Mouse (Mus musculus) small intestine, adult 2 months (tissue): ENCODE measurements around the gene Ccdc177.

Source experiments
- CTCF ChIP-seq: fragments of 200-500 bp; IDR thresholded peaks from 2 replicates; pipeline ENCODE4 v1.5.1; 2012; ENCODE audit warnings: low read depth, mild to moderate bottlenecking, control low read depth, inconsistent platforms, low read length, moderate library complexity, mixed read lengths; ENCODE audit not compliant: insufficient replicate concordance, insufficient read length; ENCODE audit errors: extremely low read depth
- POLR2A ChIP-seq: fragments of 200-500 bp; IDR thresholded peaks from 2 replicates; pipeline ENCODE4 v1.6.1; 2012; ENCODE audit warnings: low read depth, mild to moderate bottlenecking, control low read depth, inconsistent platforms, low read length, moderate library complexity

GRCm38 (mm10) chr12:80810005-80810404 is 49.5 kb upstream of the Ccdc177 start:
- TF ChIP-seq CTCF (no peak), POLR2A (no peak)
